In genomic region chr1:52328507-52328906, GRCm38 (mm10) we compare ENCODE assay signal across 17 mouse cellular contexts.
DNase-seq lines count a peak whose midpoint lies in the region; ATAC-seq and TF ChIP-seq lines count a peak whose summit lies in the region.
"Had no signal": no experiment of that assay in that cellular context is flagged by ENCODE, and none has a peak within 500 bp of the region (broad histone marks: within the 10 kb centered on the region; RNA-seq: fewer than 3 reads in every experiment).

No protein-coding gene starts in this region.

- TF ChIP-seq CTCF in kidney, postnatal 0 days (IDR thresholded peaks at IDR 0.05; ENCODE audit: low read depth): peak; percentile 28; the same call in 1 of the 2 replicates
- peak in 1 of 3 experiments; percentile 30; a peak in 2 of 6 replicates for TF ChIP-seq CTCF in MEL (IDR thresholded peaks at IDR 0.05 in 2 of 3, conservative IDR thresholded peaks at IDR 0.05 in 1 of 3; ENCODE audit: control insufficient read depth in 1 of 3, insufficient read depth in 1 of 3, low read depth in 2 of 3, low read length in 3 of 3, poor library complexity in 1 of 3, severe bottlenecking in 1 of 3)

- no peaks in the 10 kb centered on the region for H3K27me3 ChIP-seq in kidney, postnatal 0 days (ENCODE audit: insufficient read depth, low read length)
- H3K27me3 ChIP-seq in MEL (ENCODE audit: control insufficient read depth in 1 of 2, insufficient read depth in 2 of 2, low read length in 2 of 2): no peaks in the 10 kb centered on the region
- H3K27me3 ChIP-seq: heart, embryonic 12.5 days; neural tube, embryonic 15.5 days had no signal

- H3K9me3 ChIP-seq in kidney, postnatal 0 days (replicated peaks; ENCODE audit: low read length): no peaks in the 10 kb centered on the region
- H3K9me3 ChIP-seq in MEL (replicated peaks; ENCODE audit: insufficient read depth, low read length): no peaks in the 10 kb centered on the region
- H3K9me3 ChIP-seq: heart, embryonic 12.5 days; hindbrain, embryonic 10.5 days; neural tube, embryonic 15.5 days had no signal

- no peak for ATAC-seq in kidney, postnatal 0 days (replicated peaks; ENCODE audit: low FRiP score, low read depth)
- ATAC-seq in inflammation-experienced regulatory T-cells, adult 6 months: peak; percentile 87
- ATAC-seq: forebrain, embryonic 16.5 days had no signal

- no peaks in the 10 kb centered on the region for H3K36me3 ChIP-seq in kidney, postnatal 0 days (ENCODE audit: insufficient read depth, low read length)
- H3K36me3 ChIP-seq in MEL (ENCODE audit: control insufficient read depth in 1 of 2, insufficient read depth in 2 of 2, low read length in 2 of 2): no peaks in the 10 kb centered on the region
- H3K36me3 ChIP-seq: heart, embryonic 12.5 days; hindbrain, embryonic 10.5 days; neural tube, embryonic 15.5 days had no signal

- H3K9ac ChIP-seq in kidney, postnatal 0 days (ENCODE audit: low read depth, low read length): no peak overlapping the region
- H3K9ac ChIP-seq in MEL (ENCODE audit: control insufficient read depth, low read depth, low read length, poor library complexity, severe bottlenecking): no peak overlapping the region
- H3K9ac ChIP-seq: heart, embryonic 12.5 days; neural tube, embryonic 15.5 days had no signal

- no peaks in the 10 kb centered on the region for H3K79me2 ChIP-seq in MEL (ENCODE audit: control insufficient read depth, insufficient read depth, low read length, poor library complexity)

- peak; percentile 16 for TF ChIP-seq RAD21 in MEL (IDR thresholded peaks at IDR 0.05; ENCODE audit: low read depth, low read length)

- H3K4me1 ChIP-seq in kidney, postnatal 0 days (replicated peaks; ENCODE audit: insufficient read depth, low read length): no peaks in the 10 kb centered on the region
- no peaks in the 10 kb centered on the region for H3K4me1 ChIP-seq in MEL (ENCODE audit: control insufficient read depth in 1 of 2, insufficient read depth in 2 of 2, low read length in 2 of 2)
- H3K4me1 ChIP-seq: heart, embryonic 12.5 days; hindbrain, embryonic 10.5 days; neural tube, embryonic 15.5 days had no signal

- no peak for DNase-seq in kidney, postnatal 0 days (ENCODE audit: low spot score)
- DNase-seq in kidney, adult 9 months: no peak
- DNase-seq in A20 (ENCODE audit: low read depth, low spot score) (peak; percentile 35), MEL (ENCODE audit: low read depth, low spot score) (peak; percentile 13)
- DNase-seq in cerebellum, adult 9-10 months: no peak
- no peak for DNase-seq in kidney, postnatal 10 days
- no peak for DNase-seq in layer of hippocampus, adult 9-11 months
- DNase-seq: cerebellum, adult 11-12 months; embryo, embryonic 11 days; gastrocnemius, postnatal 10 days; kidney, adult 8-10 months had no signal

- H3K4me2 ChIP-seq in kidney, postnatal 0 days (ENCODE audit: low read length): no peak overlapping the region
- H3K4me2 ChIP-seq: heart, embryonic 12.5 days; liver, embryonic 11.5 days; neural tube, embryonic 15.5 days had no signal

- no peak for TF ChIP-seq POLR2A in MEL (IDR thresholded peaks at IDR 0.05; ENCODE audit: control insufficient read depth in 1 of 2, insufficient read depth in 1 of 2, low read depth in 1 of 2, low read length in 2 of 2, poor library complexity in 1 of 2)

- H3K4me3 ChIP-seq in kidney, postnatal 0 days (replicated peaks; ENCODE audit: low read depth, low read length): no peak overlapping the region
- no peak overlapping the region for H3K4me3 ChIP-seq in MEL (ENCODE audit: control insufficient read depth in 1 of 2, insufficient read depth in 1 of 2, low read depth in 2 of 2, low read length in 2 of 2)
- H3K4me3 ChIP-seq: heart, embryonic 12.5 days; hindbrain, embryonic 10.5 days; neural tube, embryonic 15.5 days had no signal

- no peak overlapping the region for H3K27ac ChIP-seq in kidney, postnatal 0 days
- no peak overlapping the region for H3K27ac ChIP-seq in MEL (ENCODE audit: control insufficient read depth, low read depth, low read length)
- H3K27ac ChIP-seq: hindbrain, embryonic 10.5 days; neural tube, embryonic 15.5 days had no signal

- TF ChIP-seq EP300 in MEL (IDR thresholded peaks at IDR 0.05; ENCODE audit: low read depth in 1 of 2, low read length in 2 of 2): no peak

TF ChIP-seq in MEL, 35 proteins besides CTCF, POLR2A, EP300 and RAD21:
- TF ChIP-seq SMC3 (IDR thresholded peaks at IDR 0.05; ENCODE audit: low read depth, low read length): peak; percentile 33; the same call in 1 of the 2 replicates
- TF ChIP-seq ZNF384 (IDR thresholded peaks at IDR 0.05; ENCODE audit: low read depth, low read length): no peak
- no peak for TF ChIP-seq USF1 (IDR thresholded peaks at IDR 0.05; ENCODE audit: low read depth, low read length)
- no peak for TF ChIP-seq MYC (IDR thresholded peaks at IDR 0.05; ENCODE audit: low read depth, low read length)

Comparison
In these comparisons a context has a peak if more than half of its experiments do, and no peak if none do; other contexts are left out.
1. DNase-seq: peak in A20 (single experiment) and MEL (single experiment); none in kidney, postnatal 0 days (single experiment), kidney, adult 9 months (single experiment), cerebellum, adult 9-10 months (single experiment), kidney, postnatal 10 days (single experiment) and layer of hippocampus, adult 9-11 months (single experiment).